Mouse (Mus musculus): ENCODE results near the gene Ppp3ca.

GRCm38 (mm10) chr3:136828451-136828850, 158.5 kb downstream of the Ppp3ca start:
- no peak for TF ChIP-seq CTCF (IDR thresholded peaks at IDR 0.05; ENCODE audit: extremely low read depth, insufficient read depth, low read length)
- no peak for TF ChIP-seq POLR2A (IDR thresholded peaks at IDR 0.05; ENCODE audit: extremely low read depth, insufficient read depth, low read length)
